Mouse (Mus musculus) cerebellum, adult 2 months (tissue): ENCODE data around the gene Zfp536.

Source experiments
- CTCF ChIP-seq: fragments of 200-500 bp; IDR thresholded peaks from 2 replicates; pipeline ENCODE4 v1.5.1; 2011; ENCODE audit warnings: low read depth, mild to moderate bottlenecking, control low read depth, low read length, moderate library complexity, borderline replicate concordance; ENCODE audit not compliant: insufficient read depth
- POLR2A ChIP-seq: fragments of 200-500 bp; IDR thresholded peaks from 2 replicates; pipeline ENCODE4 v1.6.1; 2011; ENCODE audit warnings: low read length, control low read depth, borderline replicate concordance; ENCODE audit not compliant: insufficient read depth

DNA sequence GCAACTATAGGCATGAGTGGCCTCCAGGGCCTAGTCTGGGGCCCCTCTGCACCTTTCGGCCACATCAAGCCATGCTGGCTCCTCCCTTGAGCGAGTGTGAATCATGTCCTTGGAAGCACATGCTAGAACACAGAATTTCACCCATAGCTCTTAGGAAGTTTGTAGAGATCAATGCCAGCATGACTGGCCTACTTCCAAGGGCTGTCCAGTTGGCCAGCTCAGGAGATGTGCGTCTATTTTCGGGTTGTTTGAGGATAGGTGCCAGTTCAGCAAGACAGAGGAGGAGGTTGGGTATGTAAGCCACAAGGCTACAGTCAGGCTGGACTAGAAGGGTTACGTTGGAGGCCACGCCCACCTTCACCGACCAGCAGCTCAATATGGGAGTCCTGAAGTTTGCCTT lies 201.4 kb downstream of the Zfp536 start:
- TF ChIP-seq CTCF (no peak), POLR2A (no peak)
